ENCODE assay signal across 8 mouse cellular contexts in genomic region chr2:151701231-151702145, GRCm38 (mm10). TPM values are rescaled to one million over a fixed set of nuclear protein-coding genes. Genes with fewer than 3 reads are reported as not detected.
DNase-seq lines count a peak whose midpoint lies in the region; ATAC-seq and TF ChIP-seq lines count a peak whose summit lies in the region.

Tmem74b (plus strand) TSS chr2:151702008.

- intact Hi-C loops in gastrocnemius, adult 2 months (cut with DNase I) = no loop called here

- no peak for DNase-seq in gastrocnemius, adult 2 months
- no peak for DNase-seq in gastrocnemius, postnatal 4 days (ENCODE audit: low spot score in 2 of 2)
- DNase-seq in spleen, adult 2 months (ENCODE audit: low read depth in 1 of 2, low spot score in 2 of 2) = no peak
- no peak for DNase-seq in spleen, postnatal 36 days (ENCODE audit: low spot score in 2 of 2)
- no peak for DNase-seq in ovary, postnatal 14 days (ENCODE audit: low spot score)
- DNase-seq in adrenal gland, adult (ENCODE audit: inconsistent age in 2 of 2, low spot score in 1 of 2) = no peak

- no peak for TF ChIP-seq POLR2A in spleen, adult 2 months (IDR thresholded peaks at IDR 0.05; ENCODE audit: low read depth, low read length)
- TF ChIP-seq POLR2A in myocyte (IDR thresholded peaks at IDR 0.05; ENCODE audit: insufficient read length, low read depth) = no peak

- H3K4me1 ChIP-seq in spleen, adult 2 months (ENCODE audit: control insufficient read depth, insufficient read depth, insufficient read length) = peaks cover 5% of the 10 kb centered on the region
- peaks cover 20% of the 10 kb centered on the region for H3K4me1 ChIP-seq in hindbrain, embryonic 16.5 days (ENCODE audit: control insufficient read depth, insufficient read depth, low read depth, low read length)

- H3K36me3 ChIP-seq in spleen, adult 2 months (ENCODE audit: control insufficient read depth, insufficient read depth, low read length) = no peaks in the 10 kb centered on the region
- no peaks in the 10 kb centered on the region for H3K36me3 ChIP-seq in hindbrain, embryonic 16.5 days (ENCODE audit: control insufficient read depth, insufficient read depth, low read length)
- no peaks in the 10 kb centered on the region for H3K36me3 ChIP-seq in myocyte (ENCODE audit: control insufficient read depth, insufficient read depth)

- peak within 1 kb of the TSS; percentile 96 for H3K9ac ChIP-seq in hindbrain, embryonic 16.5 days (ENCODE audit: low read depth, low read length)

- no peak; the same call in 1 of the 2 replicates for ATAC-seq in hindbrain, embryonic 16.5 days

- no peaks in the 10 kb centered on the region for H3K79me2 ChIP-seq in myocyte (ENCODE audit: control insufficient read depth, insufficient read depth)

- no peak within 1 kb of the TSS for H3ac ChIP-seq in myocyte (ENCODE audit: control insufficient read depth, insufficient read length)

- no peaks in the 10 kb centered on the region for H3K9me3 ChIP-seq in hindbrain, embryonic 16.5 days (ENCODE audit: control insufficient read depth, low read length)

- H3K27me3 ChIP-seq in spleen, adult 2 months (ENCODE audit: control insufficient read depth, insufficient read depth, low read length) = peaks cover 12% of the 10 kb centered on the region
- H3K27me3 ChIP-seq in hindbrain, embryonic 16.5 days (replicated peaks; ENCODE audit: control insufficient read depth, insufficient read depth, low read length) = no peaks in the 10 kb centered on the region
- peaks cover 56% of the 10 kb centered on the region for H3K27me3 ChIP-seq in myocyte (ENCODE audit: control insufficient read depth, insufficient read depth, insufficient read length)

- H3K27ac ChIP-seq in gastrocnemius, adult 2 months = peak within 1 kb of the TSS; percentile 46; the same call in 1 of the 2 replicates
- no peak within 1 kb of the TSS for H3K27ac ChIP-seq in spleen, adult 2 months (ENCODE audit: insufficient read depth, low read length)
- peak within 1 kb of the TSS; percentile 84 for H3K27ac ChIP-seq in hindbrain, embryonic 16.5 days (ENCODE audit: low read depth, low read length)

- peak within 1 kb of the TSS; percentile 82 for H3K4me3 ChIP-seq in gastrocnemius, adult 2 months
- H3K4me3 ChIP-seq in spleen, adult 2 months (ENCODE audit: extremely low read depth, insufficient read depth, insufficient read length) = peak within 1 kb of the TSS; percentile 35; the same call in 1 of the 2 replicates
- peak within 1 kb of the TSS; percentile 93 for H3K4me3 ChIP-seq in hindbrain, embryonic 16.5 days (ENCODE audit: low read length)
- H3K4me3 ChIP-seq in myocyte = no peak within 1 kb of the TSS

- peak within 1 kb of the TSS; percentile 93 for H3K4me2 ChIP-seq in hindbrain, embryonic 16.5 days (ENCODE audit: low read length)
- peak within 1 kb of the TSS; percentile 2 for H3K4me2 ChIP-seq in myocyte (ENCODE audit: low read depth)

- no peak for TF ChIP-seq CTCF in gastrocnemius, adult 2 months (IDR thresholded peaks at IDR 0.05)
- TF ChIP-seq CTCF in spleen, adult 2 months (IDR thresholded peaks at IDR 0.05; ENCODE audit: extremely low read depth, insufficient read depth, insufficient read length, insufficient replicate concordance) = no peak

- 12% methylated on average over 25 of the region's 25 CpGs for WGBS in spleen, adult 2 months
- WGBS in hindbrain, embryonic 16.5 days = 2% methylated on average over 24 of the region's 25 CpGs

TF ChIP-seq in myocyte, 11 proteins besides CTCF, POLR2A, EP300 and RAD21:
- no peak for TF ChIP-seq MAX (IDR thresholded peaks at IDR 0.05; ENCODE audit: low read depth)
- no peak for TF ChIP-seq E2F4 (IDR thresholded peaks at IDR 0.05; ENCODE audit: insufficient read depth)
- no peak for TF ChIP-seq TCF12 (IDR thresholded peaks at IDR 0.05; ENCODE audit: insufficient read depth, poor library complexity, severe bottlenecking)
- no peak for TF ChIP-seq SRF (IDR thresholded peaks at IDR 0.05; ENCODE audit: control insufficient read depth, insufficient read length, low read depth)
- no peak for TF ChIP-seq REST (IDR thresholded peaks at IDR 0.05; ENCODE audit: insufficient read depth, insufficient read length)
- TF ChIP-seq CEBPB (IDR thresholded peaks at IDR 0.05; ENCODE audit: insufficient read depth, poor library complexity, severe bottlenecking) = no peak
- no peak for TF ChIP-seq MYOG (IDR thresholded peaks at IDR 0.05; ENCODE audit: control insufficient read depth in 1 of 3, insufficient read depth in 1 of 3, insufficient read length in 2 of 3, low read depth in 2 of 3)
- no peak for TF ChIP-seq POLR2AphosphoS2 (IDR thresholded peaks at IDR 0.05; ENCODE audit: insufficient read length, low read depth)
- TF ChIP-seq TCF3 (IDR thresholded peaks at IDR 0.05; ENCODE audit: insufficient read length, low read depth) = no peak
- no peak for TF ChIP-seq MYOD1 (IDR thresholded peaks at IDR 0.05; ENCODE audit: control insufficient read depth in 1 of 3, insufficient read length in 2 of 3, low read depth in 2 of 3)
- no peak for TF ChIP-seq USF1 (IDR thresholded peaks at IDR 0.05; ENCODE audit: low read depth)

RNA-seq across cellular contexts. Expression of gene Tmem74b, which starts in this region (rescaled TPM):
- total RNA-seq in gastrocnemius, adult 2 months (2021) = 1 to 10 TPM in 1 of 2 experiments, under 1 TPM in 1; 0.51 to 1.9 TPM
- total RNA-seq in gastrocnemius, postnatal 4 days (2021) = 1 to 10 TPM; 1.3 to 1.6 TPM
- 0.06 and 0.11 TPM in 2 replicates for polyA plus RNA-seq in spleen, adult 2 months (2012; rRNA removed)
- 32.3 and 32.7 TPM in 2 replicates for polyA plus RNA-seq in hindbrain, embryonic 16.5 days (2015; fragmentation: Nextera tagmentation; extraction: Ambion mirVana)
- not detected for polyA plus RNA-seq in myocyte (2012; fragmentation: generic; extraction: Trizol)

Comparison
In these comparisons a context has a peak if more than half of its experiments do, and no peak if none do; other contexts are left out.
1. RNA of gene Tmem74b (polyA plus RNA-seq): 32.3 to 32.7 TPM in hindbrain, embryonic 16.5 days; 0.06 to 0.11 TPM in spleen, adult 2 months and not detected in myocyte (single experiment); every median in the first group is over 10 times any median in the second.